Mouse (Mus musculus): ENCODE results near the gene Pou3f3. TPM values are rescaled to one million over a fixed set of nuclear protein-coding genes. Genes with fewer than 3 reads are reported as not detected.

The Pou3f3 gene
- 0.02 and 0.03 TPM in 2 replicates for polyA plus RNA-seq (2015; fragmentation: Nextera tagmentation; extraction: Ambion mirVana)

GRCm38 (mm10) chr1:42695578-42695915 is at the start of gene Pou3f3:
Gene Pou3f3, plus strand, starts transcription at chr1:42695768.
- 1% methylated on average over 21 of the region's 21 CpGs for WGBS (ENCODE audit: insufficient replicate concordance)
- Histone ChIP-seq H3K4me3 (replicated peaks) (peak within 1 kb of the TSS; percentile 36), H3K4me1 (replicated peaks) (peaks cover 14% of the 10 kb centered on the region), H3K27ac (replicated peaks) (no peak within 1 kb of the TSS), H3K9ac (no peak within 1 kb of the TSS), H3K27me3 (peaks cover 97% of the 10 kb centered on the region), H3K4me2 (peak within 1 kb of the TSS; percentile 56), H3K9me3 (replicated peaks) (no peaks in the 10 kb centered on the region), H3K36me3 (replicated peaks) (no peaks in the 10 kb centered on the region)
- no peak for ATAC-seq (ENCODE audit: insufficient read depth)

- no peaks in the 10 kb centered on the region for H3K27me3 ChIP-seq
- H3K4me2 ChIP-seq, result no peak overlapping the region
- 72% methylated on average over 9 of the region's 9 CpGs for WGBS (ENCODE audit: insufficient replicate concordance)
- ATAC-seq (ENCODE audit: insufficient read depth), result no peak
- no peaks in the 10 kb centered on the region for H3K36me3 ChIP-seq (replicated peaks)
- no peak overlapping the region for H3K9ac ChIP-seq
- no peak overlapping the region for H3K4me3 ChIP-seq (replicated peaks)
- H3K9me3 ChIP-seq (replicated peaks), result no peaks in the 10 kb centered on the region
- H3K4me1 ChIP-seq (replicated peaks), result no peaks in the 10 kb centered on the region
- H3K27ac ChIP-seq (replicated peaks), result no peak overlapping the region
These were observed 47.1 kb upstream of the Pou3f3 start for GRCm38 (mm10) chr1:42648366-42648935.

GRCm38 (mm10) chr1:42651461-42651860 is 44.1 kb upstream of the Pou3f3 start:
- Histone ChIP-seq H3K27ac (replicated peaks) (no peak overlapping the region), H3K36me3 (replicated peaks) (no peaks in the 10 kb centered on the region), H3K4me3 (replicated peaks) (no peak overlapping the region), H3K9ac (no peak overlapping the region), H3K9me3 (replicated peaks) (no peaks in the 10 kb centered on the region), H3K4me2 (no peak overlapping the region), H3K27me3 (no peaks in the 10 kb centered on the region), H3K4me1 (replicated peaks) (no peaks in the 10 kb centered on the region)
- WGBS (ENCODE audit: insufficient replicate concordance), result 79% methylated on average over 15 of the region's 15 CpGs
- no peak for ATAC-seq (ENCODE audit: insufficient read depth)

- ATAC-seq (ENCODE audit: insufficient read depth), result no peak
- Histone ChIP-seq H3K27me3 (no peaks in the 10 kb centered on the region), H3K4me2 (no peak overlapping the region), H3K4me1 (replicated peaks) (no peaks in the 10 kb centered on the region), H3K36me3 (replicated peaks) (no peaks in the 10 kb centered on the region), H3K9me3 (replicated peaks) (no peaks in the 10 kb centered on the region), H3K4me3 (replicated peaks) (no peak overlapping the region), H3K27ac (replicated peaks) (no peak overlapping the region), H3K9ac (no peak overlapping the region)
- 75% methylated on average over 1 of the region's 1 CpGs for WGBS (ENCODE audit: insufficient replicate concordance)
These were observed 28.0 kb upstream of the Pou3f3 start for GRCm38 (mm10) chr1:42667546-42667945.

GRCm38 (mm10) chr1:42680673-42681072 is 14.9 kb upstream of the Pou3f3 start:
- H3K36me3 ChIP-seq (replicated peaks), result no peaks in the 10 kb centered on the region
- 0 out of 2 replicates have a peak, but pooled peaks cover 4% of the 10 kb centered on the region for H3K4me1 ChIP-seq (replicated peaks)
- ATAC-seq (ENCODE audit: insufficient read depth), result no peak
- no peak overlapping the region for H3K4me2 ChIP-seq
- no peak overlapping the region for H3K9ac ChIP-seq
- no peaks in the 10 kb centered on the region for H3K9me3 ChIP-seq (replicated peaks)
- H3K27me3 ChIP-seq, result peaks cover 33% of the 10 kb centered on the region
- WGBS (ENCODE audit: insufficient replicate concordance), result 46% methylated on average over 3 of the region's 3 CpGs
- no peak overlapping the region for H3K27ac ChIP-seq (replicated peaks)
- H3K4me3 ChIP-seq (replicated peaks), result no peak overlapping the region

GRCm38 (mm10) chr1:42681762-42682161 is 13.8 kb upstream of the Pou3f3 start:
- Histone ChIP-seq H3K27ac (replicated peaks) (no peak overlapping the region), H3K36me3 (replicated peaks) (no peaks in the 10 kb centered on the region), H3K27me3 (peaks cover 44% of the 10 kb centered on the region), H3K4me1 (replicated peaks) (0 out of 2 replicates have a peak, but pooled peaks cover 4% of the 10 kb centered on the region), H3K9me3 (replicated peaks) (no peaks in the 10 kb centered on the region), H3K4me2 (no peak overlapping the region), H3K9ac (no peak overlapping the region), H3K4me3 (replicated peaks) (no peak overlapping the region)
- WGBS (ENCODE audit: insufficient replicate concordance), result 58% methylated on average over 5 of the region's 5 CpGs
- no peak for ATAC-seq (ENCODE audit: insufficient read depth)

- H3K4me3 ChIP-seq (replicated peaks), result no peak overlapping the region
- H3K36me3 ChIP-seq (replicated peaks), result no peaks in the 10 kb centered on the region
- no peak overlapping the region for H3K4me2 ChIP-seq
- H3K27me3 ChIP-seq, result peaks cover 65% of the 10 kb centered on the region
- ATAC-seq (ENCODE audit: insufficient read depth), result no peak
- no peak overlapping the region for H3K27ac ChIP-seq (replicated peaks)
- H3K4me1 ChIP-seq (replicated peaks), result 0 out of 2 replicates have a peak, but pooled peaks cover 4% of the 10 kb centered on the region
- no peaks in the 10 kb centered on the region for H3K9me3 ChIP-seq (replicated peaks)
- no peak overlapping the region for H3K9ac ChIP-seq
- 2% methylated on average over 6 of the region's 6 CpGs for WGBS (ENCODE audit: insufficient replicate concordance)
These were observed 11.7 kb upstream of the Pou3f3 start for GRCm38 (mm10) chr1:42683861-42684260.

GRCm38 (mm10) chr1:42684345-42684744 is 11.2 kb upstream of the Pou3f3 start:
- WGBS (ENCODE audit: insufficient replicate concordance), result 4% methylated on average over 27 of the region's 27 CpGs
- Histone ChIP-seq H3K9me3 (replicated peaks) (no peaks in the 10 kb centered on the region), H3K4me3 (replicated peaks) (no peak overlapping the region), H3K27ac (replicated peaks) (no peak overlapping the region), H3K27me3 (peaks cover 70% of the 10 kb centered on the region), H3K36me3 (replicated peaks) (no peaks in the 10 kb centered on the region), H3K4me2 (no peak overlapping the region), H3K4me1 (replicated peaks) (0 out of 2 replicates have a peak, but pooled peaks cover 4% of the 10 kb centered on the region), H3K9ac (no peak overlapping the region)
- no peak for ATAC-seq (ENCODE audit: insufficient read depth)

GRCm38 (mm10) chr1:42684783-42685182 is 10.8 kb upstream of the Pou3f3 start:
- Histone ChIP-seq H3K9me3 (replicated peaks) (no peaks in the 10 kb centered on the region), H3K9ac (no peak overlapping the region), H3K4me3 (replicated peaks) (no peak overlapping the region), H3K4me2 (no peak overlapping the region), H3K27ac (replicated peaks) (no peak overlapping the region), H3K4me1 (replicated peaks) (0 out of 2 replicates have a peak, but pooled peaks cover 4% of the 10 kb centered on the region), H3K27me3 (peaks cover 74% of the 10 kb centered on the region), H3K36me3 (replicated peaks) (no peaks in the 10 kb centered on the region)
- WGBS (ENCODE audit: insufficient replicate concordance), result under 1% methylated on average over 21 of the region's 21 CpGs
- no peak for ATAC-seq (ENCODE audit: insufficient read depth)

- Histone ChIP-seq H3K9ac (no peak overlapping the region), H3K27ac (replicated peaks) (no peak overlapping the region), H3K27me3 (peaks cover 77% of the 10 kb centered on the region), H3K9me3 (replicated peaks) (no peaks in the 10 kb centered on the region), H3K36me3 (replicated peaks) (no peaks in the 10 kb centered on the region), H3K4me1 (replicated peaks) (0 out of 2 replicates have a peak, but pooled peaks cover 4% of the 10 kb centered on the region), H3K4me2 (no peak overlapping the region), H3K4me3 (replicated peaks) (no peak overlapping the region)
- ATAC-seq (ENCODE audit: insufficient read depth), result no peak
- 2% methylated on average over 11 of the region's 11 CpGs for WGBS (ENCODE audit: insufficient replicate concordance)
These were observed 10.1 kb upstream of the Pou3f3 start for GRCm38 (mm10) chr1:42685321-42685960.

GRCm38 (mm10) chr1:42686194-42687131 is 9.1 kb upstream of the Pou3f3 start:
- no peak overlapping the region for H3K27ac ChIP-seq (replicated peaks)
- no peak for ATAC-seq (ENCODE audit: insufficient read depth)
- no peak overlapping the region for H3K4me3 ChIP-seq (replicated peaks)
- H3K4me2 ChIP-seq, result no peak overlapping the region
- WGBS (ENCODE audit: insufficient replicate concordance), result under 1% methylated on average over 53 of the region's 53 CpGs
- no peaks in the 10 kb centered on the region for H3K36me3 ChIP-seq (replicated peaks)
- peaks cover 87% of the 10 kb centered on the region for H3K27me3 ChIP-seq
- no peaks in the 10 kb centered on the region for H3K9me3 ChIP-seq (replicated peaks)
- 0 out of 2 replicates have a peak, but pooled peaks cover 4% of the 10 kb centered on the region for H3K4me1 ChIP-seq (replicated peaks)
- H3K9ac ChIP-seq, result no peak overlapping the region
